Mouse (Mus musculus) layer of hippocampus, adult 18-20 months (tissue): ENCODE results near the gene Lins1. TPM values are rescaled to one million over a fixed set of nuclear protein-coding genes. Genes with fewer than 3 reads are reported as not detected.
A peak's percentile ranks its signal among the peaks of the same experiment; 100 is the strongest.

Experiments used
- DNase-seq, 2 experiments: peaks; one replicate each; pipeline ENCODE4 v3.0.0; 2022; ENCODE audit warnings: low spot score in 2 of 2
- long read RNA-seq: library from polyadenylated mRNA; stranded (forward); transcript quantifications from one replicate; pipeline ENCODE4 v2.0.0, GENCODE M21; 2021
- total RNA-seq, 2 experiments: library from RNA; stranded (reverse); gene quantifications; 2 replicates each; pipeline ENCODE4 v1.2.3; 2021

Gene Lins1
- 10 to 100 TPM in 1 of 2 experiments, 1 to 10 TPM in 1; 8.9 to 10.4 TPM for total RNA-seq
- long read RNA-seq, full-length matches to known transcripts, result 3 of 8 reads
- long read RNA-seq, partial matches to known transcripts, result 0 of 8 reads
- long read RNA-seq, other reads (novel, unspliced or antisense), result 5 of 8 reads

GRCm38 (mm10) chr7:66689620-66690360, at the start of gene Lins1:
TSS of gene Lins1 (plus strand) at chr7:66689889.
- peak; percentile 99 for DNase-seq

GRCm38 (mm10) chr7:66645736-66646135, 44.0 kb upstream of the Lins1 start:
- DNase-seq, result no peak

GRCm38 (mm10) chr7:66649181-66649580, 40.5 kb upstream of the Lins1 start:
- DNase-seq, result no peak

- DNase-seq, result no peak
These were observed 38.8 kb upstream of the Lins1 start for GRCm38 (mm10) chr7:66650883-66651282.

GRCm38 (mm10) chr7:66652216-66652615, 37.5 kb upstream of the Lins1 start:
- no peak for DNase-seq

GRCm38 (mm10) chr7:66653596-66653995, 36.1 kb upstream of the Lins1 start:
- no peak for DNase-seq

GRCm38 (mm10) chr7:66655471-66655870, 34.2 kb upstream of the Lins1 start:
- DNase-seq, result no peak

- no peak for DNase-seq
These were observed 29.4 kb upstream of the Lins1 start for GRCm38 (mm10) chr7:66660291-66660690.

GRCm38 (mm10) chr7:66660972-66661371, 28.7 kb upstream of the Lins1 start:
- no peak for DNase-seq

GRCm38 (mm10) chr7:66661572-66661971, 28.1 kb upstream of the Lins1 start:
- DNase-seq, result peak; percentile 79 to 91

GRCm38 (mm10) chr7:66663548-66663947, 26.1 kb upstream of the Lins1 start:
- DNase-seq, result no peak

- no peak for DNase-seq
These were observed 22.6 kb upstream of the Lins1 start for GRCm38 (mm10) chr7:66667064-66667463.

- DNase-seq, result no peak
These were observed 13.9 kb upstream of the Lins1 start for GRCm38 (mm10) chr7:66675800-66676199.

- DNase-seq, result no peak
These were observed 7.4 kb upstream of the Lins1 start for GRCm38 (mm10) chr7:66682119-66682863.

- no peak for DNase-seq
These were observed 968 bp upstream of the Lins1 start for GRCm38 (mm10) chr7:66688721-66689120.

- no peak for DNase-seq
These were observed 432 bp upstream of the Lins1 start, which contains the start of gene Asb7 for GRCm38 (mm10) chr7:66689294-66689619. TSS of gene Asb7 (minus strand) at chr7:66689596.

- DNase-seq, result no peak
These were observed 4.8 kb downstream of the Lins1 start for GRCm38 (mm10) chr7:66694467-66694866.

GRCm38 (mm10) chr7:66702721-66703120, 13.0 kb downstream of the Lins1 start:
- no peak for DNase-seq

- no peak for DNase-seq
These were observed 14.9 kb downstream of the Lins1 start for GRCm38 (mm10) chr7:66704631-66705030.

GRCm38 (mm10) chr7:66711166-66711565, 21.5 kb downstream of the Lins1 start:
- DNase-seq, result peak in 1 of 2 experiments; percentile 17

- no peak for DNase-seq
These were observed 34.8 kb downstream of the Lins1 start for GRCm38 (mm10) chr7:66724514-66724913.

GRCm38 (mm10) chr7:66724954-66725353, 35.3 kb downstream of the Lins1 start:
- DNase-seq, result no peak
